Mouse (Mus musculus) limb, embryonic 10.5 days (tissue): ENCODE data around the gene Dmkn. TPM values are rescaled to one million over a fixed set of nuclear protein-coding genes. Genes with fewer than 3 reads are reported as not detected.
"Not testable (repeated sequence)": the region's sequence is repeated elsewhere in the genome, so short reads cannot be mapped to it uniquely, and the experiment has no call there.

Experiments used
- DNase-seq: peaks from one replicate; pipeline ENCODE4 v3.0.0-alpha.2; 2017; ENCODE audit warnings: low spot score
- H3K27ac ChIP-seq: fragments of 300-500 bp; sonication (generic); 2 replicates; pipeline ENCODE4 v1.5.1; 2016; ENCODE audit warnings: mild to moderate bottlenecking
- H3K27me3 ChIP-seq: fragments of 300-500 bp; sonication (generic); 2 replicates; pipeline ENCODE4 v1.6.1; 2016; ENCODE audit warnings: low read depth, mild to moderate bottlenecking; ENCODE audit not compliant: poor library complexity, severe bottlenecking
- H3K36me3 ChIP-seq: fragments of 300-500 bp; sonication (generic); 2 replicates; pipeline ENCODE4 v1.6.1; 2016; ENCODE audit warnings: mild to moderate bottlenecking, moderate library complexity
- H3K4me1 ChIP-seq: fragments of 300-500 bp; sonication (generic); 2 replicates; pipeline ENCODE4 v1.6.1; 2016
- H3K4me3 ChIP-seq: fragments of 300-500 bp; sonication (generic); 2 replicates; pipeline ENCODE4 v1.5.1; 2016; ENCODE audit warnings: mild to moderate bottlenecking, moderate library complexity
- H3K9me3 ChIP-seq: fragments of 300-500 bp; sonication (generic); replicated peaks from 2 replicates; pipeline ENCODE4 v1.6.1; 2016; ENCODE audit warnings: mild to moderate bottlenecking
- WGBS: fragments of 180-500 bp; shearing (Covaris S2); methylation state at CpG from one replicate; pipeline ENCODE4 v1.1.7; 2016; 5-methylcytosine and 5-hydroxymethylcytosine counted together
- polyA plus RNA-seq: library from polyadenylated mRNA; unstranded; fragments of >200 nt; fragmentation: Nextera tagmentation; extraction: Ambion mirVana; gene quantifications from 2 replicates; pipeline ENCODE4 v1.2.1, GENCODE M21; 2016

The Dmkn gene
- polyA plus RNA-seq, 1 experiment from 2014 or later: not detected

DNA sequence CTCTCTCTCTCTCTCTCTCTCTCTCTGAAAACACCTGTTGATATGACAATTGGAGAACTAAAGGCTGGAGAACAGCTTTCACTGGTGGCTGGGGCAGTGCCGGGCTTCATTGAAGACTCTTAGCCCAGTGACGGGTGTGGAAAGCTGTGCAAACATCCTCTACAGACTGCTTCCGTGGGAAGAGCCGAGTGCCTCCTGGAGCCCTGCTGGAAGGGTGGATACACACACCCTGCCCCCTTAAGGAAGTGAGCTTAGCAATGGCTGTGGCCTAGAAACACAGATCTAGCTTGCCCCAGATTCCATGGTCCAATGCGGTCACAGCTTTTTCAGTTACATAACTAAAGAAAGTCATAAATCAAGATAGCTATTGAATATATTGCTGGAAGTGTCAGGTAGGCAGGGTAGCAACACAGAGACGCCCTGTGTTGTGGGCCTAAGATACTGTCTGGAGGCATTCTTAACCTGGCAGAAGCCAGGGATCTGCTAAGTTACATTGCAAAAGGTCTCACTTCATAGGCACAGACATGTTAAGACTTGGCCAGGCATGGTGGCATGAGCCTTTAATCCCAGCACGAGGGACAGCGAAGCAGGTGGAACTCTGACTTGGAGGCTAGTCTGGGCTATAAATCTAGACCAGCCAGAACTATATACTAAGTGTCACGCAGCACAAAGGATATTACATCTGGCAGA lies 40.6 kb downstream of the Dmkn start:
- Histone ChIP-seq H3K27ac (no peak overlapping the region), H3K4me1 (no peaks in the 10 kb centered on the region), H3K36me3 (no peaks in the 10 kb centered on the region), H3K4me3 (no peak overlapping the region), H3K27me3 (no peaks in the 10 kb centered on the region), H3K9me3 (no peaks in the 10 kb centered on the region)
- 84% methylated on average over 9 of the region's 9 CpGs for WGBS
- DNase-seq: no peak

DNA sequence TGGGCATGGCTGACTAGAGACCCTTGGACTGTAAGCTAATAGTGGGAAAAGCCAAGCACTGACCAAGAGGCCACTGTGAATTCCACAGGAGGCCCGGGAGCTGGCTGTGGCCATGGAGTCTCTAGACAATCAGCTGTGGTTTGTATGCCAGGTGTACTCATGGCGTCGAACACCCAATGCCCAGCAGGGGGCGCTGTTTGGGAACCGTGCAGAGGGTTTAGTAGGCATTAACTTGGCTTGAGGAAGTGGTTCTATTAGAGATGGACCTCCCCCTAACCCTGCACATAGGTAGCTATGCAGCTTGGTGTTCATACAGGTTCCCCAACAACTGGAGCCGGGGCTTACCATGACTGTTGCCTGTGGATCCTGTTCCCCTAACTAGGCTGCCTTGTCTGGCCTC lies 42.4 kb downstream of the Dmkn start:
- DNase-seq: peak; percentile 47
- WGBS: 49% methylated on average over 6 of the region's 6 CpGs

DNA sequence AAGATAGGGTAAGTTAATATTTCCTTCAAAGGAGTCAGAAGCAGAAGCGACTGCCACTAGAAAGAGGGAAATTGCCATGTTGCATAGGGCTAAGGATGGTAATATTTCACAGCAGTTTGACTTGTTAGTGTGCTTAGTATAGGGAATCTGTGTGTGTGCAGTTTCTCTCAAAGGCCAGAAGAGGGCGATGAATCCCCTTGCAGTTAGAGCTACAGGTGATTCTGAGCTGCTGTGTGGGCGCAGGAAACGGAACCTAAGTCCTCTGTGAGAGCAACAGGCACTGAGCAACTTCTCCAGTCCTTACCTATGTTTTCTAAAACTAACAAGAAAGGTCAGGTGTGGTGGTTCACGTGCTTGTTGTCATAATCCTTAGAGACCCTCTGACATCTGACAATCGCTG lies 46.8 kb downstream of the Dmkn start:
- Histone ChIP-seq H3K27ac (no peak overlapping the region), H3K9me3 (no peaks in the 10 kb centered on the region), H3K27me3 (no peaks in the 10 kb centered on the region), H3K4me1 (peaks cover 10% of the 10 kb centered on the region), H3K4me3 (no peak overlapping the region), H3K36me3 (no peaks in the 10 kb centered on the region)
- DNase-seq: no peak
- WGBS: 56% methylated on average over 6 of the region's 6 CpGs

More for the DNA sequence above, 42.4 kb downstream of the Dmkn start:
- Histone ChIP-seq H3K4me3 (no peak overlapping the region), H3K36me3 (no peaks in the 10 kb centered on the region), H3K27ac (no peak overlapping the region), H3K4me1 (no peaks in the 10 kb centered on the region), H3K27me3 (no peaks in the 10 kb centered on the region), H3K9me3 (no peaks in the 10 kb centered on the region)

DNA sequence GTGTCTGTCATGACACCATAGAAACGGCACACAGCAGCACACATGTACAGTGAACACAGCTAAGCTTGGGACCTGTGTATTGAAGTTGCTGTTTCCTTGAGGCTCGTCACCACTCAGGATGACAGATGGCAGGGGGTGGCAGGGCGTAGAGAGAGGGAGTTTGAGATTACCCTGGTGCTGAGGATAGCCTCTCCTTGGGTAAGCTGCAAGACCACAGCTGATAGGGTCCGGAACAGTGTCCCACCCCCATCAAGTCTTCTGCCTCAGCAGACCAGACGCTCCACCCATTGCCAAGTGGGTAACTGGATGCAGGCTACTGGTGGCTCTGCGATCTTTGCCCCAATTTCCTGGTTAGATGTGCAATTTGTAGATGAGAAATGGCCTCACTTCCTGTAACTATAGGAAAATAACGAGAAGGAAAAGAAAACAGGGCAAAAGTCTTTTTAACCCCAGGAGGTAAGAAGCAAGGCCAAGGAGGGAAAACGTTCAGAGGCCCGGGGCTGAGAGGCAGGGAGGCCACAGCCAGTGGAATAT lies 48.3 kb downstream of the Dmkn start:
- H3K36me3 ChIP-seq: no peaks in the 10 kb centered on the region
- H3K4me3 ChIP-seq: no peak overlapping the region
- H3K27me3 ChIP-seq: no peaks in the 10 kb centered on the region
- no peak for DNase-seq
- peaks cover 10% of the 10 kb centered on the region for H3K4me1 ChIP-seq
- no peaks in the 10 kb centered on the region for H3K9me3 ChIP-seq
- H3K27ac ChIP-seq: peak overlapping the region; percentile 61; the same call in 1 of the 2 replicates
- 66% methylated on average over 9 of the region's 9 CpGs for WGBS

DNA sequence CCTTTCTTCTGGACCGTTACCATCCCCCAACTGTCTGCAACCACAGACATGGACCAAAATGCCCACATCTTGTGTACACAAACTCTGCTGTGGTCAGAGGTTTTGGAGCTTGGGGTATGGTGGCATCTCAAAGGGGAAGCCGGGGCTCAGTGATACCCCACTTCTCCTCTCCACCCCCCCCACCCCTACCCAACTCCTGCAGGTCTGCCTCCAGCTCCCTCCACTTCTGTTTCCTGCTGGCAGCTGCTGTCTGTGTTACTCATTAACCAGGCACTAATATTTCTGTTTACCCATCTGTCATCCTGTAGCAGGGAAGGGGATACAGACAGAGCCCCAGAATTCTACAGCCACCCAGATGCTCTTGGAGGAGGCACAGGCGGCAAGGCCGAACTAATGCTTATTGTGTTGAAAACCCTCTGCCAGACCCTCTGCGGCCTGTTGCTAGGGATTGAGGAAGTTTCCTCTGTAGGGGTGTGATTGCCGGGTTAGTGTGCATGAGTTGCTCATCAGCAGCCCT lies 48.8 kb downstream of the Dmkn start:
- no peaks in the 10 kb centered on the region for H3K27me3 ChIP-seq
- H3K4me1 ChIP-seq: peaks cover 10% of the 10 kb centered on the region
- H3K9me3 ChIP-seq: no peaks in the 10 kb centered on the region
- peak overlapping the region; percentile 61; the same call in 1 of the 2 replicates for H3K27ac ChIP-seq
- DNase-seq: no peak
- H3K4me3 ChIP-seq: no peak overlapping the region
- no peaks in the 10 kb centered on the region for H3K36me3 ChIP-seq
- 89% methylated on average over 6 of the region's 6 CpGs for WGBS

DNA sequence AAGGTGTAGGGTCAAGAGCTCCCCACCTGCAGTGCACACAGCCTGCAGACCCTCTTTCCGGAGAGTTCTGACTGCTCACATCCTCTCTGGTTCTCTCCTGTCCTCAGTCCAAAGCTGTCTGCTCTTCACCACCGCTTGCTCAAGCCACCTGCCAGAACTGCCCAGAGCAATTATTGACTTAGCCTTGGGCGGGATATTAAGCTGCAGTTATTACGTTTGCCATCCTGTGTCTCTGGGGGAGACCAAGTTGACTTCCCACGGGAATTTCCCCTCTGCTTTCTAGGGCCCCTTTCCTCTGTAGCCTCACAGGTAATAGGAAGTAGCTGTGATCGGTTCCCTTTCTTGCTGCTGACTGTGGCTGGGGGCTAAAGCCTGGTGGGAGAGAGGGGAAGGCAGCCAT lies 56.6 kb downstream of the Dmkn start:
- H3K9me3 ChIP-seq: no peaks in the 10 kb centered on the region
- DNase-seq: no peak
- peaks cover 6% of the 10 kb centered on the region; the same call in 1 of the 2 replicates for H3K4me1 ChIP-seq
- H3K27ac ChIP-seq: no peak overlapping the region
- H3K36me3 ChIP-seq: no peaks in the 10 kb centered on the region
- no peak overlapping the region for H3K4me3 ChIP-seq
- 81% methylated on average over 6 of the region's 6 CpGs for WGBS
- H3K27me3 ChIP-seq: no peaks in the 10 kb centered on the region

DNA sequence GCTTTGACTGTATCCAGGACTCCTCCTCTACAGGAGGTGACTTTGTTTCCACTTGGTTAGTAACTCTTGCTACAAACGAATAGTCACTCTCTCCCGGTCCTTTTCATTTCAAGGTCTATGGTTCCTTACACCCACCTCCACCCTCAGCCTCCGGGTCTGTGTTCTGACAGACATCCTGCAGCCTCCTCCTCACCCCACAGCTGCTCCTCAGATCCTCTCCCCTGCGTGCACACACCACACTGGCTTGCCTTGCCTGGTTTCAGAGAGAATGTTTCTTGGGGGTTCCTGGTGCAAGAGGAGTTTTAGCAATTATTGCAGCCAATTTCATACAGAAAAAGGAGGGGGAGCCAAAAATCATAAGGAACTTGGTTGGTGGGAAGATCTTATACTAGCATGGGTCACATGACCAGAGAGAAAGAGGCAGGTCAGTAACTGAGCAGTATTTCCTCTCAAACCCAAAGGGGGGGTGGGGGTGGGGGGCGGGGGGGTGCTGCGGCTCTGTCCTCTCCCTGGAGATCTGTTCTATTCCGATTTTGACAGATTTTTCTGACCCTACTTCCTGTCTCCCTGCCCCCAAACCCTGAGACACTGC lies 57.4 kb downstream of the Dmkn start:
- peaks cover 6% of the 10 kb centered on the region; the same call in 1 of the 2 replicates for H3K4me1 ChIP-seq
- DNase-seq: no peak
- H3K9me3 ChIP-seq: no peaks in the 10 kb centered on the region
- H3K36me3 ChIP-seq: no peaks in the 10 kb centered on the region
- WGBS: 75% methylated on average over 7 of the region's 7 CpGs
- H3K27ac ChIP-seq: no peak overlapping the region
- H3K4me3 ChIP-seq: no peak overlapping the region
- H3K27me3 ChIP-seq: no peaks in the 10 kb centered on the region

DNA sequence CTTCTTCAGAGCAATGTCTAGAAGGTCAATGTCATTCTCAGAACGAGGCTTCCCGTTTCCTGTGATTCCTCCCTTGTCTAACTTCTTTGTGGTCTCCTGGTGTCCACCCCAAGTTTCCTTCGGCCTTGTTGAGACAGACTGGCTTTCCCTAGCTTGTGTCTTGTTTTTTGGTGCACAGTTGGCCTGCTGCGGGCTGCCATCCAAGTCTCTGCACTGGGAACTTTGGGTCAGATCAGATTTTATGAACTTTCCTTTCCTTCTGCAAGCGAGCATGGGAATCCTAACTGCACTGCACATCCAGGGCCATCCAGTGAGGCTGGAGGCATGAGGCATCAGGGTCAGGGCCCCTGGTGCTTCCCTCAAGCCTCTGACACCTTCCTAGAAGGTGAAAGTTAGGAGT lies 58.0 kb downstream of the Dmkn start:
- Histone ChIP-seq H3K9me3 (no peaks in the 10 kb centered on the region), H3K4me1 (peaks cover 6% of the 10 kb centered on the region; the same call in 1 of the 2 replicates), H3K27me3 (no peaks in the 10 kb centered on the region), H3K27ac (no peak overlapping the region), H3K4me3 (no peak overlapping the region), H3K36me3 (no peaks in the 10 kb centered on the region)
- WGBS: 82% methylated on average over 5 of the region's 5 CpGs
- no peak for DNase-seq

DNA sequence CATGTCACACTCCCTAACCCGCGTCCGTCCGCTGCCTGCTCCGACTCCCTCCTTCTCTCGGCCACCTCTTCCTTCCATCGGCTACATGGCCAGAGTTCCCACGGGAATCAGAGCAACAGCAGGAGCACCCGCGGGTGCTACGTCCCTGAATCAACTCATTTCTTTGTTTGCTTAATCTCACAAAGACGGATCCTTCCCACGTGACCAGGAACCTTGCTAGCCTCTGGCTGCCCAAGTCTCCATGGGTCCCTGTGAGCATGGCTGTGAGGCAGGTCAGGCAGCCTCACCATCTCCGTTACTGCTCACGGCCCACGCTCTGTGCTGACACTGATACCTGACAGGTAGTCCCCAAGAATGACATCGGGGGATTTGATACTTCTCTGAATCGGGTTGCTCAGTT lies 60.1 kb downstream of the Dmkn start, which contains the start of gene Ffar2:
Gene Ffar2, minus strand, starts transcription at position 101 of the 400 bp plus-strand sequence.
- H3K4me3 ChIP-seq: no peak within 1 kb of the TSS
- no peak within 1 kb of the TSS for H3K27ac ChIP-seq
- peaks cover 6% of the 10 kb centered on the region; the same call in 1 of the 2 replicates for H3K4me1 ChIP-seq
- H3K9me3 ChIP-seq: no peaks in the 10 kb centered on the region
- DNase-seq: no peak
- WGBS: 93% methylated on average over 18 of the region's 18 CpGs
- H3K36me3 ChIP-seq: no peaks in the 10 kb centered on the region
- no peaks in the 10 kb centered on the region for H3K27me3 ChIP-seq

DNA sequence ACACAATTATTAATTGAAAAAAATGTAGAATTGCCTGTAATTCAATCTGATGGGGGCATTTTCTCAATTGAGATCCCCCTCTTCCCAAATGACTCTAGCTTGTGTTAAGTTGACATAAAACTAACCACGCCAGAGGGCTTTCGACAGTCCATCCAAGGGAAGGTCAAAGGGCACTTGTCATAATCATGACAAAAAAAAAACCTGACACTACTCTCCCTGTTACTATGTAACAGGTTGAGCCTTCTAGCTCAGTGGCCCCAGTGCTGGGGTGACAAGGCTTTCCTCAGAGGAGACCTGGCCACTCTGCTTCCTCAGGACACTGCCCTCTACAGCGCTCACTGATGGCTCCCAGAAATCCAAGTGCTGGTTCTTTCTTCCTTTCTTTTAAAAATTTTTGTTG lies 60.8 kb downstream of the Dmkn start:
- no peak overlapping the region for H3K27ac ChIP-seq
- no peaks in the 10 kb centered on the region for H3K9me3 ChIP-seq
- H3K4me3 ChIP-seq: no peak overlapping the region
- DNase-seq: no peak
- H3K4me1 ChIP-seq: peaks cover 6% of the 10 kb centered on the region; the same call in 1 of the 2 replicates
- H3K27me3 ChIP-seq: no peaks in the 10 kb centered on the region
- H3K36me3 ChIP-seq: no peaks in the 10 kb centered on the region
- WGBS: 95% methylated on average over 3 of the region's 3 CpGs

DNA sequence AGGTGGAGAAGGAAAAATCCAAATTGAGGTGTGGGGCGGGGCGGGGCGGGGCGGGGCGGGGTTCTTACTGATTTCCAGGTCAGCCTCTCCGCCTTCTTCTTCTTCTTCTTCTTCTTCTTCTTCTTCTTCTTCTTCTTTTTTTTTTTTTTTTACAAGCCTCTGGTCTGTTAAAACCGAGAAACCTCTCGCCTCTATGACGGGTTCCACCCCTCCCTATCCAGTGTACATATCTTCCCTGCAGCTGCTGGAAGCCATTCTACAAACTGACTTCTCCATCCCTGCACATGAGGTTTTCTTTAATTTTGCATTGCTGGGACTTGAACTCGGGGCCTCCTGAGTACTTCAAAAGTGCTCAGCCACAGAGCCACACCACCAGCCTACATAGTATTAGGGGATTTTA lies 63.1 kb downstream of the Dmkn start:
- Histone ChIP-seq H3K27me3 (no peaks in the 10 kb centered on the region), H3K4me3 (no peak overlapping the region), H3K27ac (no peak overlapping the region), H3K36me3 (no peaks in the 10 kb centered on the region), H3K9me3 (no peaks in the 10 kb centered on the region), H3K4me1 (no peaks in the 10 kb centered on the region)
- WGBS: 91% methylated on average over 10 of the region's 10 CpGs
- DNase-seq: no peak

DNA sequence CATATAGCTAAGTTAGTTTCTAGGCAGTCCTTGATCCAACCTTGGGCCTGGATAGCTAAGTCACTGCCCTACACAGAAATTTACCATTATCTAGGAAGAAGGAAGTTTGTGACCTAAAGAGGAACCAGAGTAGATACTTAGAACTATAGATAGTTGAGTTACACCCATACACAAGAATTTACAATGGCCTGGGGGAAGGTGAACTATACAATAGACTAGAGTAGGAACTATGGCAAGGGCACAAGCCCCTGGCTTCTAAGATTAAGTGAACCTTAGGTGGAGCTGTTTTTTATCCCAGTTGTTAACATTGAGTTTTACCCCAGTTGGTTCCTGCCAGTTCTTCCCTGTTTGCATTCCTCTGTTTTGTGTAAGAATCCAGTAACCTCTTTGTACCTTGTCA lies 65.3 kb downstream of the Dmkn start:
- DNase-seq, H3K36me3 ChIP-seq, H3K9me3 ChIP-seq, H3K4me1 ChIP-seq, H3K27me3 ChIP-seq, H3K27ac ChIP-seq, H3K4me3 ChIP-seq: not testable (repeated sequence)

DNA sequence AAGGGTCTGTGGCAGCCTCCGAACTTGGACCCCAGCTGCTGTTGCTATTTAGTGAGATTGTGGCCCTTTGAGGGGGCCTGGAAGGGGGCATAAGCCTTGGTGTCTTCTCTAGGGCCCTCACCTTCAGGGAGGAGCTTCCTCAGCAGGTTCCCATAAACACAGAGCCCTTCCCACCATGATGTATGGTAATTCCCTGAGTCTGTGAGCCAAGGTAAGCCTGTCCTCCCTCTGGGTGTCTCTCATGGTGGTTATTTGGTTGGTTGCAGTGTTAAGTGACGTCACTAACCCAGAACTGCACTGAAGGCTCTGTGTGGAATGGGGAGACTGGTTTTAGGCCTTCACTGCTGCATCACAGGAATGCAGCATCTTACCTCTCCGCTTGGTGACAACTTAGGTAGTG lies 65.9 kb downstream of the Dmkn start:
- no peak overlapping the region for H3K4me3 ChIP-seq
- no peaks in the 10 kb centered on the region for H3K36me3 ChIP-seq
- no peak overlapping the region for H3K27ac ChIP-seq
- no peaks in the 10 kb centered on the region for H3K9me3 ChIP-seq
- H3K4me1 ChIP-seq: no peaks in the 10 kb centered on the region
- H3K27me3 ChIP-seq: no peaks in the 10 kb centered on the region
- no peak for DNase-seq
- WGBS: 74% methylated on average over 3 of the region's 3 CpGs
